Mouse (Mus musculus): Measurements from ENCODE around the gene Dut. TPM values are rescaled to one million over a fixed set of nuclear protein-coding genes. Genes with fewer than 3 reads are reported as not detected.
A peak's percentile ranks its signal among the peaks of the same experiment; 100 is the strongest.

Gene Dut
- polyA plus RNA-seq, 1 experiment from 2014 or later: 5.8 TPM

DNA sequence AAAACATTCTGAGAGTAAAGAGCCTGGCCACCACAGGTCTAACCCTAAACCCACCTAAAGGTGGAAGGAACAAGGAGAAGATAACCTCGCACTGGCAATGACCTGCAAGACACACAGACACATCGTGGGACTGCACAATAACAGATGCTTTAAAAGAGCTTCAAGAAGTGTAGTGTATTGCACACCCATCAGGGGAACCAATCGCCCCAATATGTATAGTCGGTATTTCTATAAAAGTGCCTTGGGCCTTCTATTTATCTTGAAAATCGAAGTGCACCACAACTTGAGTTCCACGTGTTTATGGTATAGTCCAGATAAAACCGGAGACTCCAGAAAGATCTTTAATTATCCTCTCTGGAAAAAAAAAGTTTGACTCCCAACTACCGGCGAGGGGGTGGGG is 321 bp upstream of the Dut start:
- no peaks in the 10 kb centered on the region for H3K79me2 ChIP-seq (ENCODE audit: inconsistent target)
- no peaks in the 10 kb centered on the region for H3K36me3 ChIP-seq (ENCODE audit: inconsistent target)
- H3K27ac ChIP-seq: no peak overlapping the region
- 17% methylated on average over 8 of the region's 9 CpGs for WGBS (ENCODE audit: missing documents)
- H3K4me3 ChIP-seq (ENCODE audit: inconsistent target): peak overlapping the region; percentile 20; the same call in 1 of the 2 replicates

DNA sequence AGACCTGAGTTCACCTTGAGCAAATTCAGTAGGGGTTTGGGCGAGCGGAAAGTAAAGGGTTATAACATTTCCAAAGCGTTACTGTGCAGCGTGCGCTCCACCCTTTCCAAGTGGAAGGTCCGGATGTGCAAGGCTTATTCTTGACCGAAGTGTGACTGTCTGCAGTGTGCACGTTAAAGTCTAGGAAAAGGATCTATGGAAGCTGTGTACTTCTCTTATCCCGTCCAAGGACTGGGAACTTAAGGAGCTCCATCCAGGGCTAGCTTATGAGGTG is 909 bp downstream of the Dut start:
- Histone ChIP-seq H3K79me2 (ENCODE audit: inconsistent target) (no peaks in the 10 kb centered on the region), H3K4me3 (ENCODE audit: inconsistent target) (peak overlapping the region; percentile 41), H3K36me3 (ENCODE audit: inconsistent target) (no peaks in the 10 kb centered on the region), H3K27ac (no peak overlapping the region)
- WGBS (ENCODE audit: missing documents): under 1% methylated on average over 9 of the region's 9 CpGs

DNA sequence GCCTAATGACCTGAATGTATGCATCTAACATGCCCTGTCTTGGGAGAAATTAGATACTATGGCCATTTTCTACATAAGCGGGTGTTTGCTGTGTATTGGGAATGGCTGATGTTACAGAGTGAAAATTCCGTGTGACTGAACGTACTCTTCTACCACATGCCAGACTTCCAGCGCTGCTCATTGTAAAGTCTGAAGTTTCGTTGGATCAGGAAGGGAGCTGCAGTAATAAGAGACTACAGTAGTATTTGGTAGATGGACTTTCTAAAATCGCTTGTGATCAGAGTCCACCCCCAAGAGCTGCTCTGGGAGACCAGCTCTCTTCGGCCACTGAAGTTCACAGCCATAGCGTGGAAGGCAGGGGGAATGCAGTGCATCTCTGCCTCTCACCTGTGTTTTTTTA is 1.3 kb downstream of the Dut start:
- H3K27ac ChIP-seq: no peak overlapping the region

DNA sequence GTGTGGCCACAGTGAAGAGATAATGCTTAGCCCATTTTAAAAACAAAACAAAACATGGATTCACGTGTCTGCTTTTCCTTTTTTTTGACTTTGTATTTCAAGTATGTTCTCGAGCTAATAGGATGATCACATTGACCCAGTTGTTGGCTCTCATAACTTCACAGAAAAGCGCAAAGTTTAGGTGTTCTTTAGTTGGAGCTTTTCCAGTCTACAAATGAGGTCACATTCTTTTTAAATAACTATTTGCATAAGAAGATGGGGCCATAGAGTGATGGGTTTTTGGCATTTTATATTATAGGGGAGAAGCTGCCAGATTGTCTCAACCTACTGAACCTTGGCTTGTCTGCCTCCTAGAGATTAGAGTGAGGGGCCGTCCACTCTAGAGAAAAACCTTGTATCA is 2.3 kb downstream of the Dut start:
- WGBS (ENCODE audit: missing documents): 96% methylated on average over 4 of the region's 4 CpGs
- H3K36me3 ChIP-seq (ENCODE audit: inconsistent target): no peaks in the 10 kb centered on the region
- H3K4me3 ChIP-seq (ENCODE audit: inconsistent target): no peak overlapping the region
- no peak overlapping the region for H3K27ac ChIP-seq
- no peaks in the 10 kb centered on the region for H3K79me2 ChIP-seq (ENCODE audit: inconsistent target)

More for the DNA sequence above, 1.3 kb downstream of the Dut start:
- Histone ChIP-seq H3K79me2 (ENCODE audit: inconsistent target) (no peaks in the 10 kb centered on the region), H3K36me3 (ENCODE audit: inconsistent target) (no peaks in the 10 kb centered on the region), H3K4me3 (ENCODE audit: inconsistent target) (peak overlapping the region; percentile 41)
- 13% methylated on average over 8 of the region's 8 CpGs for WGBS (ENCODE audit: missing documents)

DNA sequence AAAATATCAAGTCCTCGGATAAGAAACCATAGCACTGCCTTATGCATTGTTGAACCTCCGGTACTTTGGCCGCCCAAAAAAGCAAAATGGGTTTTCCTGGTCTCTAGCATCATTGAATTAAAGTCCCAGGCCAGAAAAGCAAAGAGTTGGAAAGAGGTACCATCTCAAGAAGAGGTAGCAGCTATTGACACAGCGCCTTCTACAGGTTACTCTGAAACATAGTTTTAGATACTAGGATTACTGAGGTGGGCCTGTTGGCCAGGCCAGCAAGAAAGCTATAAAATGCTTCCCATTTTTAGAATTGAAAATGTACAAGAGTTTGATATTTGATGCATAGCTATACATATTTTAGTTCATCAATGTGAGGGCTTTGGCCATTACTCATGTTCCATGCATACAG is 2.9 kb downstream of the Dut start:
- 94% methylated on average over 4 of the region's 4 CpGs for WGBS (ENCODE audit: missing documents)
- Histone ChIP-seq H3K79me2 (ENCODE audit: inconsistent target) (no peaks in the 10 kb centered on the region), H3K36me3 (ENCODE audit: inconsistent target) (no peaks in the 10 kb centered on the region), H3K4me3 (ENCODE audit: inconsistent target) (no peak overlapping the region), H3K27ac (no peak overlapping the region)

DNA sequence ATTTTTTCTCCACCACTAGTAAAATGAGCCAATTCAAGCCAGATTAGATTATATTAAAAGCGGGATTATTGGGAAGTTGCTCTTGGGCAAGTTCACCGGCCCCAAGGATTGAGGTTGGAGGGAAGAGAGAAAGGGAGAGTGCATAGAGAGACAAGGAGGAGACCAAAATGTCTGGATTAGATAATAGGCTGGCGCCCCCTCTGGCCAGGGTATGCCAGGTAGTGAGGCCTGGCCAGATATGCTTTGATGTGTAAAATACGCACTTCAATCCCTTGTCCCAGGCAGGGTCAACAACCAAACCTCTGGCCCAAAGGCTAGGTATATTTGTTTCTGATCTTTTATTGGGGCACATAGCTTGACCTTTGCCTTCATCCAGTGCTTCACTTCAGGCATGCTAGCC is 4.8 kb downstream of the Dut start:
- H3K79me2 ChIP-seq (ENCODE audit: inconsistent target): no peaks in the 10 kb centered on the region
- 92% methylated on average over 4 of the region's 4 CpGs for WGBS (ENCODE audit: missing documents)
- no peak overlapping the region for H3K4me3 ChIP-seq (ENCODE audit: inconsistent target)
- no peaks in the 10 kb centered on the region for H3K36me3 ChIP-seq (ENCODE audit: inconsistent target)
- no peak overlapping the region for H3K27ac ChIP-seq

DNA sequence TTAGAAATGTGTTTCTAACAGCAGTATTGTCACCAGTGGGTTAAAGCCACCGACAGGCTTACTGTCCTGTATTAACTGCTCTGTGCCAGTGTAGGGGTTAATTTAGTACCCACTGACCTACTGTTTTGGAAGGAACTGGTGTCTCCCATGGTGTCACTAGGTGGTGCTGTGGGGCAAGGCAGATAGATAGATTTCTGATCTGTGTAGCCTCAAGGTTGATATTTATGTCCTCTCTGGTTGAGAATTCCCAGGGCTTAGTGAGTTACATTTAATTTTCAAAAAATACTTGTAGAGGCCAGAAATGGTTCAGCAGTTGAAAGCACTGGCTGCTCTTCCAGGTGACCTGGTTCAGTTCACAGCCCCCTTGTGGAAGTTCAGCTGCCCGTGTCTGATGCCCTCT is 5.3 kb downstream of the Dut start:
- H3K36me3 ChIP-seq (ENCODE audit: inconsistent target): no peaks in the 10 kb centered on the region
- H3K79me2 ChIP-seq (ENCODE audit: inconsistent target): no peaks in the 10 kb centered on the region
- WGBS (ENCODE audit: missing documents): 76% methylated on average over 2 of the region's 2 CpGs
- H3K4me3 ChIP-seq (ENCODE audit: inconsistent target): no peak overlapping the region
- no peak overlapping the region for H3K27ac ChIP-seq

DNA sequence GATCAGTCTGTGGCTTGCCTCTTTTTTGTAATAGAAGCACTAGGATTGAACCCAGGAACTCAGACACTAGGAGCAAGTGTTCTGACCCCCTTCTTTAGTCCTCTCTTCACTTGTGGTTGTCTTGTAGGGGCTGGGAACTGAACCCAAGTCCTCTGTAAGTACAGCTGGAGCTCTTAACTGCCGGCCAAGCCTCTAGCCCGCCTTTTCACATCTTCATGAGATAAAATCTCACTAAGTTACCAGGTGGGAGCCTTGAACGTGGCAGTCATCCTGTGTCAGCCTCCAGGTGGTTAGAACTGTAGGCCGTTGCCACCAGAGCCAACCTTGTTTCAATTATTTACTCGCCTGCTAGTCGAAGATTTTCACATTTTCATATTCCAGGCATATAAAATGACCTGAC is 6.7 kb downstream of the Dut start:
- 95% methylated on average over 6 of the region's 6 CpGs for WGBS (ENCODE audit: missing documents)
- H3K36me3 ChIP-seq (ENCODE audit: inconsistent target): no peaks in the 10 kb centered on the region
- no peaks in the 10 kb centered on the region for H3K79me2 ChIP-seq (ENCODE audit: inconsistent target)
- H3K4me3 ChIP-seq (ENCODE audit: inconsistent target): no peak overlapping the region
- H3K27ac ChIP-seq: no peak overlapping the region

DNA sequence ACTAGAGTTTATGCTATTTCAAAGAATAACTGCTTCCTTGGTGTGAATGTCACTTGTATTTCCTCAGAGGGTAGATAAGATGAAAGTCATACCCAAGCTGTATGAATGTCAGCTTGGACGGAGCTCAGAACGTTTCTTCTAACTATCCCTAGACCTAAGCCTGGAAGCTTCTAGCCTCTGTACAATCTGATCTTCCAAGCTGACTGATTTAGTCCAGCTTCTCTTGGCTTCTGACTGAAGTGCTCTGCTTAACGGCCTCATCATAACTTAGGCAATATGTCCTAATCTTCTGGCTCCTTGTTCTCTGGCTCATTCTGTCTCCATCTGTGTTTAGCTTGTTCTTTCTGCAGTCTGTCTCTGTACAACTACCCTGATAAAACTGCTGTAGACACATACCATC is 7.6 kb downstream of the Dut start:
- H3K79me2 ChIP-seq (ENCODE audit: inconsistent target): no peaks in the 10 kb centered on the region
- no peak overlapping the region for H3K27ac ChIP-seq
- H3K36me3 ChIP-seq (ENCODE audit: inconsistent target): no peaks in the 10 kb centered on the region
- 93% methylated on average over 3 of the region's 3 CpGs for WGBS (ENCODE audit: missing documents)
- no peak overlapping the region for H3K4me3 ChIP-seq (ENCODE audit: inconsistent target)

DNA sequence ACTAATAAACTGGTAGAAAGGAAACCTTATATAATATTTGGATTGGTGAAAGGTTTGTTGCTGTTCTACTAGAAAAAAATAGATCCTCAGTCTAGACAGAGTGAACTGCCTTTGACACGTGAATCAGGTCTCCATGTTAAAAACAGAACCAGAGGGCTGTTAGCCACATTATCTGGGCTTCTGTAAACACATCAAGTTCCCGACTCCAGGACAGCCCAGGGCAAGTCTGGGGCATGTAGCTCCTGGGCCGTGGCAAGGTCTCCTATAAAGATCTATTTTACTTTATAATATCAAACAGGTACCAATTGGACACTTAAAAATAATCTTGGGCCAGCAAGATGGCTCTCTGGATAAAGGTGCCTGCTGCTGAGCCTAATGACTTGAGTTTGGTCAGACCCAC is 8.9 kb downstream of the Dut start:
- Histone ChIP-seq H3K79me2 (ENCODE audit: inconsistent target) (no peaks in the 10 kb centered on the region), H3K36me3 (ENCODE audit: inconsistent target) (no peaks in the 10 kb centered on the region), H3K4me3 (ENCODE audit: inconsistent target) (no peak overlapping the region), H3K27ac (no peak overlapping the region)
- WGBS (ENCODE audit: missing documents): 83% methylated on average over 3 of the region's 3 CpGs

DNA sequence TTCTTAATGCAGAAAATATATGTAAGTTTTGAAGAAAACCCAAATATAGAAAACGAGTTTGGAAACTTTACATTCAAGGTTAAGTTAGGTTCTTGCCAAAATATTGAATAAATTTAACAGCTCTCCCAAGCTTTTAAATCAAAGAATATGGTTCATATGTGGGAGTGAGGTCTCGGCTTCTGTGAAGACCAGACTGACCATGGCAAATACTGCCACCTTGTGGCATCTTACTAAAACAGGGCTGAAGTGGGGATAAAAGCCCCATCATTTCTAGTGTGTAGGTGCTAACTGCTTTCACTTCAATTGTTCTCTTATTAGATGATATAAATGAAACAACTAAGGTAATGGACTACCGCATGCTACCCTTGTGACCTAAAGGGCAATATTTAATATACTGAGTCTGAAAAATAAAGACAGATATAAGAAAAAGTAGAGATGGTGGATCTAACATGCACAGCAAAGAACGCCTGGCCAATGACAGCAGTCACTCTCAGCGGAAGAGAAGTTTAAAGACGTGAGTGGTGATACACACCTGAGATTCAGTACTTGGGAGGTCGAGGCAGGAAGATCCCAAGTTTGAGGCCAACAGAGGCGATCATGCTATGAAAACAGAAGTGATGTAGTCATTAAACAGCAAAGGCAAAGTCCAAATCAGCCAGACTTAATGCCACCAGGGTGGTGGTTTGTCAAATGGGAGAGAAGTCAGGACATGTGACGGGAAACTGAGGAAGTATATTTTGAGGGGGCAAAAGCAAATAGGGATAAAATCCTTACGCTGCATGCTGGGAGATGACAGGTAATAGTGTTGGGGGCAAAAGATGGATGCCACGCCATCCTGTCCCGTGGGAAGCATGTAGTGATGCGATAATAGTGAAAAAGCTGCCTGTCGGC is 12.5 kb downstream of the Dut start:
- 90% methylated on average over 14 of the region's 14 CpGs for WGBS (ENCODE audit: missing documents)
- no peaks in the 10 kb centered on the region for H3K79me2 ChIP-seq (ENCODE audit: inconsistent target)
- no peak overlapping the region for H3K27ac ChIP-seq
- no peaks in the 10 kb centered on the region for H3K36me3 ChIP-seq (ENCODE audit: inconsistent target)
- no peak overlapping the region for H3K4me3 ChIP-seq (ENCODE audit: inconsistent target)

DNA sequence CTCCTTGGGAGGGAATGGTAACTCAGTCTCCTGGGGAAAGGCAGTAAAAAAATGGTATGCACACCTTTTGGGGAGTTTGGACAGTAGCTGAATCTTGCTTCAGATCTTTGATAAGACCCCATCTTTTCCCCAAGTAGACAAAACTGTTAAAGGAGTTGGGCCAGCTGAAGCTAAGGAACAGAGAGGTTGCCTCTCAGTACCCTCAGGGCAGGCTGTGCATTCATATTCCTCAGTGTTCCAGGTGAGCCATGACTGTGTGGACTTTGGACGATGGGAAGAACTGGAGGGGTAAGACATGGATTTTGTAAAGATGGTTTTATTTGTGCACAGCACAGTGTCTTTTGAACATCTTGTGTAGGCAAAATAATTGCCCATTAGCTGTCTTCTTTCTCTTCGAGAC is 13.3 kb downstream of the Dut start:
- WGBS (ENCODE audit: missing documents): 82% methylated on average over 2 of the region's 2 CpGs
- Histone ChIP-seq H3K36me3 (ENCODE audit: inconsistent target) (no peaks in the 10 kb centered on the region), H3K79me2 (ENCODE audit: inconsistent target) (no peaks in the 10 kb centered on the region), H3K27ac (no peak overlapping the region), H3K4me3 (ENCODE audit: inconsistent target) (no peak overlapping the region)

DNA sequence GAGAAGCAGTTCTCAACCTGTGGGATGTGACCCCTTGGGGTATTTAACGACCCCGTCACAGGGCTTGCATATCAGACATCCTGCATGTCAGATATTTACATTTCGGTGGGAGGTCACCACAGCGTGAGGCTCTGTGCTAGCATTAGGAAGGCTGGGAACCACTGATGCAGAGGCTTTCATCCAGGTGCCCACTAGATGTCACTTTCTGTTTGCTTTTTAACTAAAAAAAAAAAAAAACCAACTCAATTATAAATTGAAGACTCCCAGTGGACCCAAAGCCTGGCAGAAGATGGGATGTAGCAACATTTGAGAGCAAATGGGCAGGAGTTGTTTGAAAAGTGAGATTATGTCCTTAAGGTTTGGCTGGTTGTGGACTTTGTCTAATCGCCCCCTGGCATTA is 16.1 kb downstream of the Dut start:
- 37% methylated on average over 5 of the region's 5 CpGs for WGBS (ENCODE audit: missing documents)

DNA sequence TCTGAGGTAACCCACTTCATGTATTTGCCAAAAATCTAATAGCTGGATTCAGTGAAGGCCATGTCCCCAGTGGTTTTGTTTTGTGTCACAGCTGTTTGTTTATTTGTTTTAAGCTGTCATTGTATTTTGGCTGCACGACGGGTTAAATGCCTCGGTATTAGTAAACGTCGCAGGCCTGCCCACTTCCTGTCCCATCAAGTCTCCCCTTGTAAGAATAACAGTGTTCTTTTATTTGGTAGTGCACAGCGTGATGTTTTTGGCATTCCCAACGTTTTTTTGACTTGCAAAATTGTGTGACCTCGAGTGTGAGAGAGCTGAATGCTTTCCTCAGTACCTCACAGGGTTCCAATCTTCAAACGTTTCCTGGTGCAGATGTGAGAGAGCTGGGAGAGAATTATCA is 16.8 kb downstream of the Dut start:
- Histone ChIP-seq H3K36me3 (ENCODE audit: inconsistent target) (no peaks in the 10 kb centered on the region), H3K4me3 (ENCODE audit: inconsistent target) (no peak overlapping the region), H3K27ac (no peak overlapping the region), H3K79me2 (ENCODE audit: inconsistent target) (no peaks in the 10 kb centered on the region)
- WGBS (ENCODE audit: missing documents): 50% methylated on average over 9 of the region's 9 CpGs

More for the DNA sequence above, 16.1 kb downstream of the Dut start:
- Histone ChIP-seq H3K36me3 (ENCODE audit: inconsistent target) (no peaks in the 10 kb centered on the region), H3K27ac (no peak overlapping the region), H3K79me2 (ENCODE audit: inconsistent target) (no peaks in the 10 kb centered on the region), H3K4me3 (ENCODE audit: inconsistent target) (no peak overlapping the region)

DNA sequence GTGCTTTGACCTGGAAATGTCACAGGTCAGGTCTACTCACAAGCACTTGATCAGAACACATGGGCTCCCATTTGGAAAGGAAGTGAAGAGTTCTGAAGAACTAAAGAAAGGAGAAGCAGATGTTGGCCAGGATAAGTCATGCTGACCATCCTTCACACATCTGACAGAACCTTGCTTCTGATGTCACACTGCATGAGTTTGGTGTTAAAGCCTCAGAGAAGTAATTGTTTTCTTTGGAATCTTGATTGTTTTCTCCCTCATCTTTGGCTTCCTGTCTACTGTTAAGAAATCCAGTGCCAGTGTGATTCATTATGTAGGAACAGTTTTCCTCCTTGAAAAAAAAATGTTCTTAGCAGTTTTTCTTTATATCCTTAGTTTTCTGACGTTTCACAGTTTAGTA is 21.9 kb downstream of the Dut start:
- H3K4me3 ChIP-seq (ENCODE audit: inconsistent target): no peak overlapping the region
- WGBS (ENCODE audit: missing documents): 100% methylated on average over 1 of the region's 1 CpGs

DNA sequence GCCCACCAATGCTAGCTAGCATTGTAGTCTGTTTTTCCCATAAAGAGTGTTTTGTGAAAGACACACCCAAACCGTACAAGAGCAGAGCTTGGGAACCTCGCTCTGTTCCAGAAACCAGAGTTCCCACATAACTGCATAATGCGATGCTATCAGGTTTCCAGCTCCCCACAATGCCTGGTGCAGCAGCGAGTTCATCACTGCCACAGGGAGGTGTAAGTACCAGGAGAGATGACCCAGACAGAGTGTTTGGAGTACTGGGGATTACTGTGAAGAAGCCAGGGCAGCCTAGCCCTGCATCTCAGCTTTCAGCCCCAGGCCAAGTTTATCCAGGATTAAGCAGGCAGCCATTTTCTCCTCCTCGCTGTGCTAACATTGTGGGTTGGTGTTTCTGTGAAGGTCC is 28.6 kb downstream of the Dut start:
- no peak overlapping the region for H3K27ac ChIP-seq
- 90% methylated on average over 5 of the region's 5 CpGs for WGBS (ENCODE audit: missing documents)
- H3K4me3 ChIP-seq (ENCODE audit: inconsistent target): no peak overlapping the region
- no peaks in the 10 kb centered on the region for H3K36me3 ChIP-seq (ENCODE audit: inconsistent target)
- no peaks in the 10 kb centered on the region for H3K79me2 ChIP-seq (ENCODE audit: inconsistent target)

More for the DNA sequence above, 21.9 kb downstream of the Dut start:
- no peak overlapping the region for H3K27ac ChIP-seq
- no peaks in the 10 kb centered on the region for H3K36me3 ChIP-seq (ENCODE audit: inconsistent target)
- no peaks in the 10 kb centered on the region for H3K79me2 ChIP-seq (ENCODE audit: inconsistent target)
